Mouse (Mus musculus): ENCODE measurements at regions not wholly inside any gene's neighbourhood (a gene's known extent, or its start where the extent isn't known, plus 50 kb on each side); places are given as distances from the start of the nearest gene placed in this dataset.

DNA sequence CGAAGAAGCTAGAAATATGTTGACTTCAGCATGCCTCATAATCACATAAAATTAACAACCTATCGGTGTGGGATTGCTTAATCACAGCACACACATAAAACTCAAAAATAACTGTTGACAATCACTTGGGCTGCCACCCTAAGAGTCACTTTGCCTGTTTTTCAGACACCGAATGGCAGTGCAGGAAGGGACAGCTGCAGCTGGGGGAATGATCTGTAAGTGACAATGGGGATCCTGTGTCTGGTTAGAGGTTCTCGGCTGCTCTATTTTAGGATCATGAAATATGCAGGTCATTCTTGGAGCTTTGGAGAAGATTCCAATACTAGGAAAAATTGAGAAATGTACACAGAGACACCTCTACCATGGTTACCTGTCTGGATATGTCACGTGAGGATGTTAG lies 54.4 kb upstream of the Tcf12 start:
- no peak for TF ChIP-seq GATA4 (IDR thresholded peaks at IDR 0.05; ENCODE audit: insufficient replicate concordance, low read length)

GRCm38 (mm10) chr9:72166611-72167010 lies 54.9 kb upstream of the Tcf12 start:
- TF ChIP-seq GATA4 (IDR thresholded peaks at IDR 0.05; ENCODE audit: insufficient replicate concordance, low read length) = no peak

GRCm38 (mm10) chr9:72169231-72169630 lies 57.6 kb upstream of the Tcf12 start:
- TF ChIP-seq GATA4 (IDR thresholded peaks at IDR 0.05; ENCODE audit: insufficient replicate concordance, low read length) = no peak

DNA sequence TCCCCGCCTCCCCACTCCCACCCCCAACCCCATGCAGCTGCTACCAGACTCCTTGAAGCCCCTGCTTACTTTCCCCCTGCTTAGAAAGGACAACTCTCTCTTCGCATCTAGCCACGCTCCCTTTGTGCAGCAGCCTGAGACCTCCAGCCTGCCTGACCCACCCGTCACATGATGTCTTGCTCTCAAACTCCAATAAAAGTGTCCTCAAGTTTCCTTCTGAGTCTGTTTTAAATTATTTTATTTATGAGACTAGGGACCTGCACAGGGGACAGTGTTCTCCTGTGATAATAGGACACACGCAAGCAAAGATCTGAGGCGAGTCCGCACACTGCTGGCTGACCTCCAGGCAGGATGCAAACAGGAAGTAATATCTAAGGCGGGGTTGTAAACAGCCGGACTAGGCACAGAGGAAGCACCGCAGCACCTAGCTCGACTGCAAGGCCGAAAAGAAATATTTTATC lies 58.1 kb upstream of the Tcf12 start:
- peak; percentile 43; the same call in 1 of the 2 replicates for TF ChIP-seq GATA4 (IDR thresholded peaks at IDR 0.05; ENCODE audit: insufficient replicate concordance, low read length)

DNA sequence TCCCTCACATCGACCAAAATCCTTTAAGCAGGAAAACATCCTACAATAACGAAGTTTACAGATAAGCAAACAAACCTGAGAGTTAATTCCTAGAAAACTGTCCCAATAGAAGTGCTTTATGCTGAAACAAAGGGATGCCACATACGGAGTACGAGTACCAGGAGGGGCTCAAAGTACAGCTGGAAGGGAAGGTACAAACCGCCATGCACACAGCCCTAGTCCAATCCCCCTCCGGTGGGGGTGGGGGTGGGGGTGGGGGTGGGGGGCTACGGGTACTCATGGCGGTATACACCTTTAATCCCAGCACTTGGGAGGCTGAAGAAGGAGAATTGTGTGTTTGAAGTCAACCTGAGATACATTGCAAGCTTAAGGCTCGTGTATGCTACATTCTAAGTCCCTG lies 58.6 kb upstream of the Tcf12 start:
- TF ChIP-seq GATA4 (IDR thresholded peaks at IDR 0.05; ENCODE audit: insufficient replicate concordance, low read length) = no peak; the same call in 1 of the 2 replicates

- TF ChIP-seq GATA4 (IDR thresholded peaks at IDR 0.05; ENCODE audit: insufficient replicate concordance, low read length) = no peak
These were observed 60.7 kb upstream of the Tcf12 start for GRCm38 (mm10) chr9:72172331-72172730.

DNA sequence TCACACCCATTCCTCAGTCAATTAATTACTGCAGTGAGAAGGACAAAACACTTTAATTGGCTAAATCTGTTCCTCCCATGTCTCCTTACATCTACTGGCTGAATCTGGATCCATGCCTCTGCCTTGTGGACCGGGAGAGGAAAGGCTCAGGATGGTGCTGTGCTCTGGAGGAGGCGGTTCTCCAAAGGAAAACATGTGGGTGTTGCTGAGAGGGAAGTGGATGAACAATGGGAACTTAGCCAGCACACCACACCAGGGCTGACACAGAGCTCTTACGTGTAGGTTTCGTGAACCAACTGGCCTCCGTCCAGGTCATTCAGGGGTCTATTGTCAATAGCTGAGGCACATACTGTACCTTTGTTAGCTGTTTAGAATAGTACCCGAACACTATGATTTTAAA lies 69.3 kb upstream of the Tcf12 start:
- TF ChIP-seq GATA4 (IDR thresholded peaks at IDR 0.05; ENCODE audit: insufficient replicate concordance, low read length) = no peak

- no peak for TF ChIP-seq GATA4 (IDR thresholded peaks at IDR 0.05; ENCODE audit: insufficient replicate concordance, low read length)
These were observed 71.7 kb upstream of the Tcf12 start for GRCm38 (mm10) chr9:72183336-72183735.

DNA sequence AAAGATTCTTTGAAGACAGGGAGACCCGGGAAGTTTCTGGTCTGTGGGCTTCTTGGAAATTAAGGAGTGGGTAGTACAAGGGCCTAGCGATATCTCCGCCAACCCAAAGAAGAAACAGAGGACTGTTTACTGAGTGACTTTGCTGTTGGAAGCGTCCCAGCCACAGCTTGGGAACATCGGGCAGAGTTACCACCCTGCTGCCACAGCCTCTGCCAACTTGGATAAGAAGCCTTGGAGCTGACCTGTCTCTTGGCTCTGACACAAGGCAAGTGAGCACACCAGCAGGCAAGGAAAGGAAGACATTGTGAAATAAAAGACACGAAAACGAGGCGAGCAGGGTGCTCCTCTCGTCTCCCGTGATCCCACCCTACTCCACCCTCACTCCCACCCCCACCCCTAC lies 72.3 kb upstream of the Tcf12 start:
- no peak for TF ChIP-seq GATA4 (IDR thresholded peaks at IDR 0.05; ENCODE audit: insufficient replicate concordance, low read length)

GRCm38 (mm10) chr9:72189867-72190266 lies 78.2 kb upstream of the Tcf12 start:
- no peak for TF ChIP-seq GATA4 (IDR thresholded peaks at IDR 0.05; ENCODE audit: insufficient replicate concordance, low read length)

GRCm38 (mm10) chr9:72190631-72191030 lies 79.0 kb upstream of the Tcf12 start:
- TF ChIP-seq GATA4 (IDR thresholded peaks at IDR 0.05; ENCODE audit: insufficient replicate concordance, low read length) = no peak

- no peak for TF ChIP-seq GATA4 (IDR thresholded peaks at IDR 0.05; ENCODE audit: insufficient replicate concordance, low read length)
These were observed 79.4 kb upstream of the Tcf12 start for GRCm38 (mm10) chr9:72191091-72191490.

DNA sequence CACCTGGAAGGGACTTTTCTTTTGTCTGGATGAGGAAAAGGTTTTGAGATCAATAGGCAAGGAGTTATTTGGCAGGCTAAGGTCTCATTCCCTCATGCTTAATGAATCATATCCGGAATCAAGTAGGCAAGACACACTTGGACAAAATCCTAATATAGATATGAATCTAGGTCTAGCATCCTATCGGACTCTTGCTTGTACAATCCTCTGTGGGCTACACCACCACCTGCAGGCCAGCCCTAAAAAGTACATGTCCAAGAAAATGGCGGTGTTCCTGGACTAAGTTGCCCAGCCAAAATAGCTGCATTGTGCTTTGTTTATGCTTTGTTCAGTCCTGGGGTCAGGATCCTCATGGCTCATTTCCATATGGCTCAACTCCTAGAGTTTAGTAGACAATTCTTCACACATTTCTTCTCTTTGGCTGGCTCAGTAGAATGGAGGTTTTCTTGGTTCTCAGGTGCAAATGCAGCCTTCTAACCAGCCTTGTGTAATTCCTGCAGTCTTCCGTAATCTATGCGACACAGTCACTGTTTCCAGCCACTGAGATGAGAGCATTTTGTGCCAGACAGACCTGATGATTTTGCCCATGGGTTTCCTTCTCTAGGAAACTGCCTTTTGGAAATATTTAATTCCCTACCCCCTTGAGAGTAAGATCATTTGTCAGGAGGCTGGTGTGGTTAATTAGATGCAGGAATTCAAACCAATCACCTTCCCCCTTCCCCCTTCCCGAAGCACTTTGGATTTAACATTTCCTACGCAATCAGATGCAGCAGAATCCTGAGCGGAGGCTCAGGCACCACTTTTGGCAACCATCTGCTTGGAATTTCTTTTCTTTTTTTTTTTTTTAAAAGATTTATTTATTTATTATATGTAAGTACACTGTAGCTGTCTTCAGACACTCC lies 80.6 kb upstream of the Tcf12 start:
- TF ChIP-seq GATA4 (IDR thresholded peaks at IDR 0.05; ENCODE audit: insufficient replicate concordance, low read length) = no peak

DNA sequence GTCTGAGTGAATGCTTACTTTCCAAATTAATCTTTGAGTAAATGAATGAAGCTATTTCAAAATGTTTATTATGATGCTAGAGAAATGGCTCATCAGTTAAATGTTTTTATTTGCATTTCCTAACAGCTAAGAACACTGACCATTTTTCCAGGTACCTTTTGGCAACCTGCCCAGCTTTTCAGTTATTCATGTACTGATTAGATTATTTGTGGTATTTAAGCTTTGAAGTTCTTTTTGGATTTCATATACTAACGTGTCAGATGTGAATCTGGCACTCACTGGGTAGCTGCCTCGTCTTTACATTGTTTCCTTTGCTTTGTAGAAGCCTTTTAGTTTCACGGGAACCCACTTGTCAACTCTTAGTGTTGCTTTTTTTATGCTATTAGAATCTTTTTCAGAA lies 79.3 kb upstream of the Zfp280d start:
- TF ChIP-seq GATA4 (IDR thresholded peaks at IDR 0.05; ENCODE audit: insufficient replicate concordance, low read length) = no peak

- TF ChIP-seq GATA4 (IDR thresholded peaks at IDR 0.05; ENCODE audit: insufficient replicate concordance, low read length) = no peak
These were observed 77.9 kb upstream of the Zfp280d start for GRCm38 (mm10) chr9:72196626-72197330.

- no peak for TF ChIP-seq GATA4 (IDR thresholded peaks at IDR 0.05; ENCODE audit: insufficient replicate concordance, low read length)
These were observed 77.3 kb upstream of the Zfp280d start for GRCm38 (mm10) chr9:72197331-72197732.
